Mouse (Mus musculus) embryonic facial prominence, embryonic 10.5 days (tissue): ENCODE measurements around the gene Serpinb8. TPM values are rescaled to one million over a fixed set of nuclear protein-coding genes. Genes with fewer than 3 reads are reported as not detected.

Source experiments
- DNase-seq: peaks from one replicate; pipeline ENCODE4 v3.0.0-alpha.2; 2017; ENCODE audit warnings: low spot score
- H3K27ac ChIP-seq: fragments of 300-500 bp; sonication (generic); replicated peaks from 2 replicates; pipeline ENCODE4 v1.5.1; 2016; ENCODE audit warnings: mild to moderate bottlenecking
- H3K27me3 ChIP-seq: fragments of 300-500 bp; sonication (generic); replicated peaks from 2 replicates; pipeline ENCODE4 v1.6.1; 2016; ENCODE audit warnings: low read depth, mild to moderate bottlenecking; ENCODE audit not compliant: poor library complexity, severe bottlenecking
- H3K36me3 ChIP-seq: fragments of 300-500 bp; sonication (generic); replicated peaks from 2 replicates; pipeline ENCODE4 v1.6.1; 2016; ENCODE audit warnings: mild to moderate bottlenecking, moderate library complexity
- H3K4me1 ChIP-seq: fragments of 300-500 bp; sonication (generic); 2 replicates; pipeline ENCODE4 v1.6.1; 2016
- H3K4me3 ChIP-seq: fragments of 300-500 bp; sonication (generic); 2 replicates; pipeline ENCODE4 v1.5.1; 2016; ENCODE audit warnings: mild to moderate bottlenecking, moderate library complexity
- H3K9me3 ChIP-seq: fragments of 300-500 bp; sonication (generic); 2 replicates; pipeline ENCODE4 v1.6.1; 2016; ENCODE audit warnings: mild to moderate bottlenecking
- WGBS: fragments of 180-500 bp; shearing (Covaris S2); methylation state at CpG from one replicate; pipeline ENCODE4 v1.1.7; 2016; 5-methylcytosine and 5-hydroxymethylcytosine counted together
- polyA plus RNA-seq: library from polyadenylated mRNA; unstranded; fragments of >200 nt; fragmentation: Nextera tagmentation; extraction: Ambion mirVana; gene quantifications from 2 replicates; pipeline ENCODE4 v1.2.1, GENCODE M21; 2016

The Serpinb8 gene
- polyA plus RNA-seq, 1 experiment from 2014 or later, result 1.6 TPM

DNA sequence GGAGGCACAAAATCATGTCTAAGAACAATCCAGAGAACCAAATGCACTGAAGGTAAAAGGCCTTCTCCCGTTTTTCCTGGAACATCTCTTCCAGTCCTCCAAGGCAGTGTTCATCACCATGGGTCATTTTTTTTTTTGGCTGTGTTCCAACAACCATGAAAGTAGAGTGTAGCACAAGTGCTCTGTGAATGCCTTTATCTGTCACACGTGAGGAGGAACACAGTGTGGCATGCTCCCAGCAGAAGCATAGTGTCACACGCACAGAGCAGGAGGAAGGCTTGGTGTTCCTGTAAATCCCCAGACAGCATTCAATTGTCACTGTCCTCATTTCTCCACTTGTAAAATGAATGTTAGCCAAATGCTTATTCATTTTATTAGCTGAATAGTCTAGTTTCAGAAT is 2.8 kb downstream of the Serpinb8 start:
- no peak overlapping the region for H3K27ac ChIP-seq
- DNase-seq, result no peak
- no peaks in the 10 kb centered on the region for H3K9me3 ChIP-seq
- WGBS, result 82% methylated on average over 3 of the region's 3 CpGs
- no peaks in the 10 kb centered on the region for H3K36me3 ChIP-seq
- no peak overlapping the region for H3K4me3 ChIP-seq
- H3K4me1 ChIP-seq, result peaks cover 6% of the 10 kb centered on the region
- H3K27me3 ChIP-seq, result no peaks in the 10 kb centered on the region

GRCm38 (mm10) chr1:107593469-107593868 is 3.7 kb downstream of the Serpinb8 start:
- H3K4me3 ChIP-seq, result no peak overlapping the region
- H3K27me3 ChIP-seq, result no peaks in the 10 kb centered on the region
- H3K27ac ChIP-seq, result no peak overlapping the region
- H3K36me3 ChIP-seq, result no peaks in the 10 kb centered on the region
- peaks cover 6% of the 10 kb centered on the region for H3K4me1 ChIP-seq
- no peaks in the 10 kb centered on the region for H3K9me3 ChIP-seq
- WGBS, result 80% methylated on average over 2 of the region's 2 CpGs
- no peak for DNase-seq

DNA sequence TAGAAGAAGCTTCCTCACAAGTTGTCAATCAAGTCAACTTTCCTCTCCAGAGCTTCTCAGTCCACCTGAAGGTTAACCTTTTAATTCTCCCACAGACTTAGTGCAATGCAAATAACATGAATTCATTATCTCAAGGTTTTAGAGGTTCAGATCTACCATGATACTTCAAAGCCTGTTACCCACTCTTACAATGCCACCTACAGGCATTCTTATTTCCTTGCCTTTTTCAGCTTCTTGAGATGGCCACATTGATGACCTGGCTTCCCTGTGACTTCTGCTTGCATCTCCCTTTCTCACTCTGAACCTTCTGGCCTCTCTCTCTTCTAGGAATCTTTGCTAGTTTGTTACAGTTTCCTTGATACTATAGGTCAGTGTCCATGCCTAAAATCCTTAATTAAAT is 7.1 kb downstream of the Serpinb8 start:
- Histone ChIP-seq H3K4me1 (no peaks in the 10 kb centered on the region), H3K27me3 (no peaks in the 10 kb centered on the region), H3K36me3 (no peaks in the 10 kb centered on the region), H3K27ac (no peak overlapping the region), H3K9me3 (no peaks in the 10 kb centered on the region), H3K4me3 (no peak overlapping the region)
- DNase-seq, result no peak

DNA sequence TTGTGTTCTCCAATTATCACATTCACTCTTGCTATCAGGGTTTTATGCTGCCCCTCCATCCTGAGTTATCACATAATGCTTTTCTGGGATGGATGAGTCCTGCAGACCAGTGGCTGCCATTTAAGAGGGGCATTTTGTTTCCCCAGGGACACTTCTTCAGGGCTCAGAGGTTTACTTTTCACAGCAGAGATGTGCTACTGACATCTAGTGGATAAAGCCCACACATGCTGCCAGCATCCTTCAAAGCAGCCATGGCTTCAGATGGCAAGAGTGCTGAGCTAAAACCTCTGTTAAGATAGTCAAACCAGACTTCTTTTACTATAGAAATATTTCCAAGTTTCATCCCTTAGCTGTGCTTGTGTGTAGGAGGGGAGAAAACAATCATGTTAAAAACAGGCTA is 8.7 kb downstream of the Serpinb8 start:
- DNase-seq, result peak; percentile 13
- H3K27me3 ChIP-seq, result no peaks in the 10 kb centered on the region
- H3K9me3 ChIP-seq, result no peaks in the 10 kb centered on the region
- no peak overlapping the region for H3K27ac ChIP-seq
- H3K36me3 ChIP-seq, result no peaks in the 10 kb centered on the region
- H3K4me3 ChIP-seq, result no peak overlapping the region
- H3K4me1 ChIP-seq, result no peaks in the 10 kb centered on the region

- Histone ChIP-seq H3K36me3 (no peaks in the 10 kb centered on the region), H3K27ac (no peak overlapping the region), H3K4me1 (no peaks in the 10 kb centered on the region), H3K4me3 (no peak overlapping the region), H3K9me3 (no peaks in the 10 kb centered on the region), H3K27me3 (no peaks in the 10 kb centered on the region)
- no peak for DNase-seq
- WGBS, result 69% methylated on average over 1 of the region's 1 CpGs
These were observed 19.1 kb downstream of the Serpinb8 start for GRCm38 (mm10) chr1:107608942-107609341.

DNA sequence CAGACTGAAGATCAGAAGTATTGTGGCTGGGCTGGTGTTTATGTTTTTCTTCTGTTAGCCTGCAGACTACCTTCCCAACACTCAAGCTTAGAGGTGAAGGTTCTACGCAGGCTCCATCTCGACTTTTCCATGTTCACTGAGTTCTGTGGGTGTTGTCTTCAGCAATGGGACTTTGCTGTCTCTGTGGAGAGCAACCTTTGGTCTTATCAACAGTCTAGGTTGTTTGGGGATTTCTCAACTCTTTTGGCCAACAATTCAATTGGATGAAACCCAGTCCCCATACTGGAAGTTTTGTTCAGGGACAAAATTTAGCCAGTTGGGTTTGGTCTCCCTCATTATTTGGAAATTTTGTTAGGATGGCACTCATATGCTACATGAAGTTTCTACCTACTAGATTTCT is 24.3 kb downstream of the Serpinb8 start:
- Histone ChIP-seq H3K36me3 (no peaks in the 10 kb centered on the region), H3K9me3 (no peaks in the 10 kb centered on the region)
- 92% methylated on average over 2 of the region's 2 CpGs for WGBS

DNA sequence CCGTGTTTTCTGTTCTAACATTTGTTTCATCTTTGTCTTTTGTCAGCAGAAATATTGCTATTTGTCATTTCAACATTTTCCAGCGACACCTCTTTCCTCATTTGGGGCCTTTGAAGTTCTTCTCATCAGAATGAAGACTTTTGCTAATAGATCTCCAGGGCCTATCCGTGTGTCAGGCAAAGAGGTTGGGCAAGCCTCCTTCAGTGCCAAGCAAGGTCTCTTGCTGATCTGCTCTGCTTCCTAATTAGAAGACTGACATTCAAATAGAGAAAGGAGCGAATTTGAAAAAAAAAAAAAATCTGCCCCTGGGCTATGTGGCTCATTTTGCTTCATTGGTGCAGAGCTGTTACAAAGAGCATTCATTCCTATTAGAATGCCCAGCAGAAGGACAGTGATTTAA is 32.2 kb downstream of the Serpinb8 start:
- DNase-seq, result no peak
- H3K9me3 ChIP-seq, result no peaks in the 10 kb centered on the region
- 62% methylated on average over 4 of the region's 4 CpGs for WGBS
- H3K4me1 ChIP-seq, result no peaks in the 10 kb centered on the region
- no peaks in the 10 kb centered on the region for H3K27me3 ChIP-seq
- H3K4me3 ChIP-seq, result no peak overlapping the region
- no peak overlapping the region for H3K27ac ChIP-seq
- no peaks in the 10 kb centered on the region for H3K36me3 ChIP-seq

More for the DNA sequence above, 24.3 kb downstream of the Serpinb8 start:
- Histone ChIP-seq H3K4me3 (no peak overlapping the region), H3K27me3 (no peaks in the 10 kb centered on the region), H3K27ac (no peak overlapping the region), H3K4me1 (no peaks in the 10 kb centered on the region)
- DNase-seq, result no peak

DNA sequence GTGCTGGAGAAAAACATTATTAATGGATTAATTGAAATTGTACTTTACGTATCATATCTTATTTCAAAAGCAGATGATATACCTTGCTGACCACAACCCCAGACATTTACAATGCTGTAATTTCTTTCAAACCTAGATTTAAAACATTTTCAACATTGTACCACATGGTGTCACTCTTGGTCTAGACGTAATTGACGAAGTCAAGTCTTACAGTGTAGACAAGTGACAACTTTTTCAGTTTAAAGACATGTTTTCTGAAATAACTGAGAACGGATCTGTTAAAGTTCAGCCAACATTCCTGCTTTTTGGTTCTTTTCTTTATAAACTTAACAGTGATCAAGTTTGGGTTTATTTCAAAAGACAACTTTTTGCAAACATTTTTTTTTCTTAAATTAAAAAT is 46.1 kb downstream of the Serpinb8 start:
- H3K36me3 ChIP-seq, result no peaks in the 10 kb centered on the region
- H3K9me3 ChIP-seq, result no peaks in the 10 kb centered on the region
- WGBS, result 45% methylated on average over 4 of the region's 4 CpGs
- DNase-seq, result no peak
- H3K27ac ChIP-seq, result no peak overlapping the region
- H3K27me3 ChIP-seq, result no peaks in the 10 kb centered on the region
- H3K4me3 ChIP-seq, result no peak overlapping the region
- H3K4me1 ChIP-seq, result no peaks in the 10 kb centered on the region

- Histone ChIP-seq H3K4me3 (no peak overlapping the region), H3K9me3 (no peaks in the 10 kb centered on the region), H3K27ac (no peak overlapping the region), H3K36me3 (no peaks in the 10 kb centered on the region), H3K27me3 (no peaks in the 10 kb centered on the region), H3K4me1 (no peaks in the 10 kb centered on the region)
- no peak for DNase-seq
- WGBS, result 90% methylated on average over 1 of the region's 1 CpGs
These were observed 48.2 kb downstream of the Serpinb8 start for GRCm38 (mm10) chr1:107638056-107638455.

- WGBS, result 84% methylated on average over 3 of the region's 3 CpGs
- DNase-seq, result no peak
- no peaks in the 10 kb centered on the region for H3K36me3 ChIP-seq
These were observed 48.7 kb downstream of the Serpinb8 start for GRCm38 (mm10) chr1:107638459-107638858.

GRCm38 (mm10) chr1:107642457-107643118 is 52.8 kb downstream of the Serpinb8 start:
- no peak for DNase-seq
- no peak overlapping the region for H3K27ac ChIP-seq
- no peak overlapping the region for H3K4me3 ChIP-seq
- 88% methylated on average over 2 of the region's 2 CpGs for WGBS
- no peaks in the 10 kb centered on the region for H3K36me3 ChIP-seq
- no peaks in the 10 kb centered on the region for H3K27me3 ChIP-seq
- no peaks in the 10 kb centered on the region for H3K9me3 ChIP-seq
- H3K4me1 ChIP-seq, result no peaks in the 10 kb centered on the region

More at GRCm38 (mm10) chr1:107638459-107638858, 48.7 kb downstream of the Serpinb8 start:
- Histone ChIP-seq H3K9me3 (no peaks in the 10 kb centered on the region), H3K27ac (no peak overlapping the region), H3K4me1 (no peaks in the 10 kb centered on the region), H3K4me3 (no peak overlapping the region), H3K27me3 (no peaks in the 10 kb centered on the region)

GRCm38 (mm10) chr1:107645086-107645485 is 55.3 kb downstream of the Serpinb8 start:
- 56% methylated on average over 6 of the region's 6 CpGs for WGBS
- H3K27me3 ChIP-seq, result no peaks in the 10 kb centered on the region

GRCm38 (mm10) chr1:107657689-107658088 is 67.9 kb downstream of the Serpinb8 start:
- Histone ChIP-seq H3K4me3 (no peak overlapping the region), H3K36me3 (no peaks in the 10 kb centered on the region), H3K9me3 (no peaks in the 10 kb centered on the region), H3K4me1 (no peaks in the 10 kb centered on the region), H3K27me3 (no peaks in the 10 kb centered on the region), H3K27ac (no peak overlapping the region)
- 83% methylated on average over 2 of the region's 2 CpGs for WGBS
- DNase-seq, result no peak

More at GRCm38 (mm10) chr1:107645086-107645485, 55.3 kb downstream of the Serpinb8 start:
- Histone ChIP-seq H3K4me1 (0 out of 2 replicates have a peak, but pooled peaks cover 2% of the 10 kb centered on the region), H3K4me3 (no peak overlapping the region), H3K27ac (no peak overlapping the region), H3K36me3 (no peaks in the 10 kb centered on the region), H3K9me3 (no peaks in the 10 kb centered on the region)
- no peak for DNase-seq
